Mouse (Mus musculus): ENCODE data around the gene Nrn1l.

Nrn1l gene

GRCm38 (mm10) chr8:105892432-105892831, 935 bp upstream of the Nrn1l start:
- DNase-seq: no peak

GRCm38 (mm10) chr8:105897801-105898480, 4.6 kb downstream of the Nrn1l start:
- DNase-seq: no peak

DNA sequence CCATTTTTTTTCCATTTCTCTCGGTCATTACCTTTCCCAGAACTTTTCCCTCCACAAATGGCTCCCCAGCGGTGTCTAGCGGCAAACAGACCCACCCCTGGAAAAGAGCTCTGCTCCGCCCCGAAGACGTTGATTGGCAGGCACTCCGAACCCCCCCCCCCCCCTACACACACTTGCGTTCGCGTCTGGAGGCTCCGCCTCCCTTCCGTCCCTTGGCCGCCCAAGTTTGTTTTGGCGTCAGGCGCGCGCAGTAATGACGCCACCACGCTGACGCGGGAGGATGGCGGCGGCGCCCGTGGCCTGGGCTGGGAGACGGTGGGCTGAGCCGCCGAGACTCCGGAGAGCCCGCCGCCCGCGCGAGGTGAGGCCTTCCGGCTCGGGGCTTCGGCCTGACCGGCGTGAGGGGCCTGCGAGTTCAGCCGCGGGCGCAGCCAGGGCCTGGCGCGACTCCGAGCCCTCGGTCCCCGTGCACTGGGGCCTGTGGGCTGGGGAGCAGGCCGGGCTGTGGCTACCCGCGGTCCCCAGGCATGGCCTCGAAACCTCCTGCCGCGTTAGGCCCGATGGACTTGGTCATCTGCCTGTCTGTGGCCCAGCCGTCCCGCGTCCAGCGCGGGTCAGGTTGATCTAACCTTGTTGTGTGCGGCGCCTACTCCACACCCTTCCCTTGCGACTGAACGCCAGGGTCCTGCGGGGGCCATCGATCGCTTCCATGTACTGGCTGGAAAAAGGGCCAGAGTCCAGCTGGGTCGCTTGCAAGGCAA, 7.0 kb downstream of the Nrn1l start, which contains the start of gene Pskh1:
Gene Pskh1 (plus strand): TSS at position 262 of the 761 bp plus-strand sequence.
- DNase-seq: peak; percentile 92

DNA sequence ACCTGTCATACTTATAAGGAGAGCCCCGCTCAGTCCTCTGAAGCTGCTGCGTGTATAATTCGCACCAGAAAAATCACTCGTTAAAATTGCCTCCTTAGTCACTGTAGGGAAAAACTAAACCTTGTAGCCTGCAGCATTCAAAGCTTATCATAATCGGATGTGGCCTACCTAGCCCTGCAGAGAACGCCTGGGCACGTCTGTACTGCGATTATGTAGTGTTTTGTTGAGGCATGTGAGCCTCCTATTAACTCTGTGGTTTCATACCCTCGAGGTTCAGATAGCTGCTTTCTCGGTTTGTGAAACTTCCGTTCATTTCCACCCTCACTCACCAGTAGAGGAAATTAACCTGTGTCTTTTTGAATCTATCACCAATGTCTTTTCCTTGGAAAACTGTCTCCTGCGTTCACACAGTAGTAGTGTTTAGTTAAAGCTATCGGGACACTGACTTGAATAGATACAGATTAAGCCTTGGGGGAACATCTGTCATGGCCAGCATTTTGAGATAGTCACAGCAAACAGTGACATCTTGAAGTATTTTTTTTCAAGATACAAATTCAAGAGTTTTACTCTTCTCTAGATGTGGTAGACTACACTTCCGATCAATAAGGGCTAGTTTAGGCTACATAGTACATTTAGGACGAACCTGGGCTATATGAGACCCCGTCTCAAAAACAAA, 7.7 kb downstream of the Nrn1l start:
- no peak for DNase-seq

- no peak for DNase-seq
Observed at GRCm38 (mm10) chr8:105919390-105919789, 26.0 kb downstream of the Nrn1l start.

GRCm38 (mm10) chr8:105925123-105925522, 31.8 kb downstream of the Nrn1l start:
- DNase-seq: no peak

DNA sequence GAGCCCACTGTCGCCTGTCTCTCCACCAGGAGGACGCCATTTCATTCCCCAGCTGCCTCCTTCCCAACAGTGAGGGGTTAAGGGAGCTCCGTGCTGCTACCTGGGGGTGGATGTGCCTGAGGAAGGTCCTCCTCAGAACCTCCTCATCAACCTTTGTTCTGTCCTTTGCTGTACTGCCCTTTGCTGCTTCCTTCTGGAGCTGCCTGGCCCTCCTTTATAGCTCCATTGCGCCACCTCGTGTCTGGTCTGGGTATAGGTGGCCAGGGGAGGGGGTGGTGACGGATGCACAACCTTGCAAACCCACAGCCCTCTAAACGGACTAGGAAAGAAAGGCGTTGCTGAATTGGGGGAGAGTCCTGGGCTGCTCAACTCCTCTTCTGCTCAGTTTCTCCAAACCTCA, 37.2 kb downstream of the Nrn1l start:
- DNase-seq: peak; percentile 79

DNA sequence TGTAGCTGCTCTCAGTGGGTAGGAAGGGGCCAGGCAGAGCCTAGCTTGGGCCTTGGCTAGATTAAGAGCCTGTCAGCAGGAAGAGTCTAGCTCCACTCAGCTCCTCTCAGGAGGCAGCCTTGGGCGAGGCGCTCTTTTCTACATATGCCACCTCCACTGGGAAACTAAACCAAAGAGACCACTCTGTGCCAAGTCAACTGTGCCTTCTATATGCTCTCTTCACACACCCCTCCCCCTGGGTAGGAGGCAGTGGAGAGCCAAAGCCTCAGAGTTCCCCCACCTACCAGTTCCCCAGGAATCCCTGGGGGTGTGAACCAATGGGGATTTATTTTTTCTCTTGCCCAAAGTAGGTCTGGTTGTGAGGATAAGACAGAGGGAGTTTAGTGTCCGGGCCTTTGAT, 37.9 kb downstream of the Nrn1l start:
- peak; percentile 26 for DNase-seq

DNA sequence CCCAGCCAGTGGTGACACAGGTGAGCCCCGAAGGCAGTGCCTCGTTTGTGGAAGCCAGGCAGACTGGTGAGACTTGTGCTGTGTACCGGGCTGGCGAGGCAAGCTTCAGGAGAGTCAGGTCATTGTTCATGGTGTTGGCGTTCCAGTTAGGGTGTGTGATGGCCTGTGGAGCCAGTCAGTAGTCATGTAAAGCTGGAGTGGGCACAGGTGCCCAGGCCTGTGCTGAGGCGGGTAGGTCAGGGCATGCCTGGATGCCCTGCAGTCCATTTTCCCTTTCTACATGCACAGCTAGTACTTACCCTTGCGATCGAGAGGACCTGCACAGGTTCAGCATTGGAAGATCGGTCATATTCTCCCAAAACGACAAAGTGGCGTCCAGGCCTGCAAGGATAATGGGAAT, 39.2 kb downstream of the Nrn1l start:
- no peak for DNase-seq

DNA sequence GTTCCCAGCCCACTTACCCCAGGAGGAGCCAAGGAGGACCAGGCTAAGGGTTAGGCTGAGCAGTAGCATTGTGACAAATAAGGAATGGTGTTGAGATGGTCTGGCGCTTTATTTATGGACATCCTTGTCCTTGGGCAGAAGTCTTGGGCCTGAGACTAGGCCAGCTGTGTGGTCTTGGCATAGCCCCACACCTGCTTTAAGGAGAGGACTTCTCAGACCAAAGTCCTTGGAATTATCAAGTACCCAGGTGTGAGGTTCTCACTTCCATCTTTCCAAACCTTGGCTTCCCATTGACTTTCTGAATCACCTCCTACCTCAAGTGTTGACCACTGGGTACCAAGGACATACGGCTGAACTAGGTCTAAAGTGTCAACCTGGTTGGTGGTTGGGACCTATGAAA, 40.4 kb downstream of the Nrn1l start, which contains the start of gene Ctrl:
Gene Ctrl (minus strand): TSS at position 101 of the 400 bp plus-strand sequence.
- no peak for DNase-seq

DNA sequence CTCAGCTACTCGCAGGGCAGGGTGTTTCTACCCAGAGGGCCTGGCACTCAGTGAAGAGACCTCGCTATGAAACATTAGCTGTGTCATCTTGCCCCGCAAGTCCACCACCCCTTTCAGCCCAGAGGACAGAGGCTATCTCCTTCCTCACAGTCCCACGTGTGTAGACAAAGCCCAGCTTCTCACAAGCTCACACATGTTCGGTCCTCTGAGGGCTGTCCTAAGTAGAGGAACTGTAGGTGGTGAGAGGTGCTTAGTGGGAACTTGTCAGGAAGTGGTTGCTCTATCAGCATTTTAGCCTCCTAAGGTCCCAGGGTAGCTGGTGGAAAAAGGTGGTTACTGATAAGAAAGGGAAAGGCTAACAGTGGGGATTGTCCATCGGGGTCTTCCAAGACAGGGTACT, 41.7 kb downstream of the Nrn1l start:
- DNase-seq: no peak

GRCm38 (mm10) chr8:105935863-105936603, 42.7 kb downstream of the Nrn1l start:
- peak; percentile 53 for DNase-seq

- peak; percentile 94 for DNase-seq
Observed at GRCm38 (mm10) chr8:105936866-105937475, 43.6 kb downstream of the Nrn1l start.

GRCm38 (mm10) chr8:105937496-105938305, 44.3 kb downstream of the Nrn1l start:
- DNase-seq: peak; percentile 64

DNA sequence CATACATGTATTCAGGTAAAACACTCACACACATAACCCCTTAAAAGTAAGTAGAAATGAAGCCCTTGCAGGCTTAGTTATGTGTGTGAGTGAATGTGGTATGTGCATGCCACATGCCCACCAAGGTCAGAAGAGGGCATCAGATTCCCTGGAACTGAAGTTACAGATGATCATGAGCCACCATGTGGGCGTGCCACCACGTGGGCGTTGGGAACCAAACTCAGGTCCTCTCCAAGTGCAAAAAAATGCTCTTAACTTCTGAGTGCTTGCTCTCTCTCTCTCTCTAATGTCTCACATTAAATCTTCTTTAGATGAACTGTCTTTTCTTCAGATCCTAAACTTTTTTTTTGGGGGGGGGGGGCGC, 44.9 kb downstream of the Nrn1l start, which contains the start of gene Psmb10:
Gene Psmb10 (minus strand): TSS at position 139 of the 364 bp plus-strand sequence.
- DNase-seq: peak; percentile 38

DNA sequence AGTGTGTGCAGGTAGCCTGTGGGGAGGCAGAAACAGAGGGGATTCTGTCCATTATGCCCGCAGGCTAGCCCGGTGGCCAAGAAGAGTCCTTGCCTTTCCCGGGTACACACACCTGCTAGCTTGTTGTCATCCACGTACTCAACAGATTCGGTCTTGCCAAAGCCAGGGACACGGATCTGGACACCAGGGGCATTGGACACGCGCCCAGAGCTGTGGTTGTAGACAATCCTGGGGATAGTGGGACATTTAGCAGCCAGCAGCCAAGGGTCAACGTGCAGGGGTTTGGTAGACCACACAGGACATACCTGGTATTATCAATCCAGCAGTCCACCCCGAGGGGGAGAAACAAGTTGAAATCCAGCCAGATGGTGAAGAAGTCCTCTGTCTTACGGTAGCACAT, 48.7 kb downstream of the Nrn1l start:
- DNase-seq: no peak

DNA sequence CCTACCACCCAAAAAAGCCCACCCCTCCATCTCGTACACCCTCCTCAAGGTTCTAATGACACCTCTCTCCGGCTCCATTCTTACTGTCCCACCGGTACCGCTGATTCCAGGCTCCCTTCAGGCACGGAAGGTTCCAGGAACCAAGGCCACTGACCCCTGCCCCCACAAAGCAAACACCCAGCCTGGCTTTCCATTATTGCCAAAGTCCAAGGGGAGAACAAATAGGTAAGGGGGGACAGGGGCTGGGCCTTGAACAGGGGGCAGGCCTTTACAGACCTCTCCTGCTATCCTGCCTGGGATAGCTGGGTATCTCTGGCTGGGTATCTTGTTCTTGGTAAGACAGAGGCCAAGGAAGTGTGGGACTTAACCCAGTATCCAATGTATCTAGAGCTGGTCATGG, 49.2 kb downstream of the Nrn1l start:
- no peak for DNase-seq

GRCm38 (mm10) chr8:105943321-105943739, 50.0 kb downstream of the Nrn1l start, which contains the start of gene Lcat:
Gene Lcat (minus strand): TSS chr8:105943382.
- peak; percentile 56 for DNase-seq
